Mouse (Mus musculus): Measurements from ENCODE around the gene Tigd3.
"Not testable (repeated sequence)": the region's sequence is repeated elsewhere in the genome, so short reads cannot be mapped to it uniquely, and the experiment has no call there.

The Tigd3 gene

DNA sequence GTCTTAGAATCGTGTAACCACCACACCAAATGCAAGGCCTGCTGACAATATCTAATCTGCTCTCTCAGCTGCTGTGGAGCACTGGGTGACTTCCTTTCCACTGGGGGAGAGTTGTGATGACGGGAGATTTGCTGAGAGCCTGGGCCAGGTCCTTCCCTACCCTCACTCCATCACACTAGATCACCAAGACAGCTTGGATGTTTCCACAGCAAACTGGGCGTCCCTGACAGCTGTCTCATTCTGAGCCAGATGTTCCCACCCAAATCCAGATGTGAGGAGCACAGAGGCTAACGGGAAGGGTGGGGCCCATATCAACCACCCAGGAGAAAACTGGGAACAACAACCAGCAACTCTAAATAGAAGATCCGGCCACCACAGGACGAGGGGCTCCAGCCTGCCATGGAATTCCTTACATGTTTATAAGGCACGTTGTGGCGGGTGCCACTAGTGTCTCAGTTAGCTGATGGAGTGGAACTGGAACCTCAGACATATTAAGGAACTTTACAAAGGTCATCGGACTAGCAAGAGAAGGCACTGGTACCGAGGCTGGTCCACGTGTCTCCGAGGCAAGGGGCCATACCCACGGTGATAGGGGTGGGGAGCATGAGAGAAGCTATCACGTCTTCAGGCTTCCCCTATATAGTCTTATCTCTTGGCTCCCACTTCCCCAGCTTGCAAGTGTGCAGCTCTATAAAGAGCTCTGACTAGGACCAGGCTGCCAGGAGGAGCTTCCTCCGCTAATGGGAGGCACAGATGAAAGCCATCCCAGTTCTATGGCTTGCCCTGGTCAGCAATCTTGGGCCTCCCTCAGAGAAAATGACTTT lies 28.4 kb upstream of the Tigd3 start:
- DNase-seq (ENCODE audit: low read depth, low spot score): no peak

DNA sequence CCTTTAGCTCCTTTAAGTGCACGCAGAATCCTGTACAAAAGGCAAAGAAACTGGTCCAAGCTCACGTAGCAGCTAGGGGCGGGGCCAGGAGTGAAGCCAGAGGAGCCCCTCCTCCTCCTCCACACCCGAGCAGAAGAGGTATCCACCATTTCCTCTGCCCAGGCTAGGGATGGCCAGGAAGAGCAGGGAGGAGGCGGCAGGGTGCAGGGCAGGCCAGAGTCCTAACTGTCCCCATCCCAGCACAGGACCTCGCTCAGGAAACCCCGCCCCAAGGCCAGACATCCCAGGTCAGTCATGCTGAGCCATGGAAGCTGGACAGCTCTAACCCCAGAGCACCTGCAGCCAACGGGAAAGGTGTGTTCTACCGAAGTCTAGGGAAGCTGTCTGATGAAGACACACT lies 27.8 kb upstream of the Tigd3 start:
- DNase-seq (ENCODE audit: low read depth, low spot score): no peak

DNA sequence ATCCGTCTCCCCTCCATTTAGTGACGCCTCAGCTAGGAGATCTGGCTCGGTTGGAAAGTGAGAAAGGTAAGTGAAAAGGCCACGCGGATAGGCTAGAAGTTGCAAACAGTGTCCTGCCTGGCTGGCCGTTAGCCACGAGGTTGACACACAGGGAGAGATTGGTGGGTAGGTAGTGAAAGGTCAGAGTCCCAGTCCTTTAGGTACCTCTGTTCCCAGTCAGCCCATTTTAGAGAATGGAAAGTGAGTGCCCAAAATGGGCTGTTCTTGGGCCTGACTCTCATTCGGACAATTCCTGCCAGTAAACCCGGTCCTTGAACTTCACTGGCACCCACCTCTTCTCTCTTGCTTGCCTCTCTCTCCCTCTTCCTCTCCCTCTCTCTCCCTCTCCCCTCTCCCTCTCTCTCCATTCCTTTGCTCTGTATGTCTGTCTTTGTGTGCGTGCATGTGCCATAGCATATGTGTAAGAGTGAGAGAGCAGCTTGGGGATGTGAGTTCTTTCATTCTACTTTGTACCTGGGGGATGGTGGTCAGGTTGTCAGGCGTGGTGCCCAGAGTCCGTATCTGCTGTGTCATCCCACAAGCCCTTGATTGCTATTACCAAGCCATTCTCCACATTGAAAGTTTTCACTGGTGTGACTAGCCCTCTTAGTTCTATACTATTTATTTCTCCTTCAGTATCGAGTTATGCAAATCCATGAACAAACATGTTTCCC lies 19.2 kb upstream of the Tigd3 start, which contains the start of gene Dpf2:
TSS of gene Dpf2 (minus strand) at position 4 of the 713 bp plus-strand sequence.
- DNase-seq (ENCODE audit: low read depth, low spot score): no peak

DNA sequence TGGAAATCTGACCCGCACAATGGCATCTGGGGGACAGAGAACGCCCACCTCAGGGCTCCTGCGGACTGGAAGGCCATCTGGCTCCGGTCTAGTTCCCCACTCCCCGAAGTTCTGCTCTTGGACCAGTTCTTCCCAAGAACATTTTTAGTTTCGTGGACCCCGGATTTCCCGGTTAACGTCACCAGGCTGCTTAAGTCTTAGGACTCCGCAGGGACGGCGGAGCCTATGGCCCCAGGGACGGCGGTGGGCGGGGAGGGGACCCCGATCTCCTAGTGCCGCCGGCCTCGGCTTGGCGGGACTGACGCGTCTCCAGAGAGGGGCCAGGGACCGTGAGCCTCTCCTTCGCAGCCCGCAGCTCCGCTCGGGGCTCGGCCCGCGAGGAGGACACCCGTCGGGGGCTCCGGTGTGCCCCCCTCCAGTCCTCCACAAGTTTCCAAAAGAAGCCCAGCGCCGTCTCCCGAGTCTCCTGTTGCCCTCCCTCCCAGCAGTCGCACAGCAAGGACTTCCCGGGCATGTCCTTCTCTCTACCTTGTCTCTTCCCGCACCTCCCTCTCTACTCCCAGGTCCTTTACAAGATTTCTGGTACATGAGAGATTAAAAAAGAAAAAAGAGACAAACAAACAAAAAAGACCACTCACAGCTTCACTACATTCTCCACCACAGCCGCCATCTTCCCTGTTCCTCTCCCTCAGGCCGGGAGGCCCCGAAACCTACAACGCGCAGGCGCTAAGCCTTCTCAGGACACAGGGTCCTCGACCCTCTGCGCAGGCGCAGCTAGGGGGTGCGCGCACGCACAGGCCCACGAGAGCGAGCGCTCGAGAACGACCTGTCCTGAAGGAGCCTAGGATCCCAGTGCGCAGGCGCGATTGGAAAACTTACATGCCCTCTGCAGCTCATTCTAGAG lies 18.4 kb upstream of the Tigd3 start:
- DNase-seq (ENCODE audit: low read depth, low spot score): peak; percentile 97

DNA sequence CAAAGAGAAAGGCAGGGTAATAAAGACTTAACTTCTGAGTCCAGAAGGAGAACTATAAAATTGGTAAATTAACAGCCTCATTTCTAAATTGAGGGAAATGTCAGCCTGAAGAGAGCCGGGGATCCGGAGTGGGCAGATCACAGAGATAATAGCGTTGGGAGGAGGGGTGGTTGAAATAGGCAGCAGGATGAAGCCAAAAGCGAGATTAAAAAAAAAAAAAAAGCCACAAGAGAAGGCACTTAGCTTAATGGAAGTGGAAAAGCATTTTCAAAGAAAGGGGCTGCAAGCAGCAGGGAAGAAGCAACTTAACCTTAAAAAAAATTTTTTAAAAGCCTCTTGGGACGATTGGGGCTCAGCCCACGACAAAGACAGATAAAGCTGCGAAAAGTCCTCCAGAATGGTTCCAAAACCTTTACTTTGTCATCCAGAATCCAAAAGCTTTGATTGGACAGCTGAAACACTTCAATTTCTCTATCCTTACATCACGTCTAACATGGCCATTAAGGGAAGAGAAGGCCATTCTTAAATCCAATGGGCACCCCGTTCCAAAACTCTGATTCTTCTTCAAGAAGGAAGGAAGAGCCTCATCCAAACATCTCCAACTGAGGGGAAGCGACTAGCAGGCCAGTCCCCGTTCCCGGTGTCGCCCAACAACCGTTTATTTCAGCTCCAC lies 17.6 kb upstream of the Tigd3 start:
- no peak for DNase-seq (ENCODE audit: low read depth, low spot score)

DNA sequence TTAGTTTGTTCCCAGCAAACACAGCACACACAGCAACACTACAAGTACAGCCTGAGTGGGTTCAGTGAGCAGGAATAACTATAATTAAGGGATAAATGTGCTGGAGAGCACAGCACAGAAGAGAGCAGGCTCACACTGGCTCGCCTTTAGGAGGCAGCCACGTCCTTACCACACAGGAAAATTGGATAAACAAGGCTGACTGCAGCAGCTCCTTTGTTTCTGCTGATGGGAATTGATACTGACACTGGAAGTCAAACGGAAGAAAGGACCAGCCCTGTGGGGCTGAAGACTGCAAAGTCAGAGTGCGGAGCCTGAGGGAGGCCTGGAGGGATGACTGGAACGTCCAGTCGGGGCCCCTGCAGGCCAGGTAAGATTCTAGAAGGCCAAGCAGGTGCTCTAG lies 16.3 kb upstream of the Tigd3 start:
- DNase-seq (ENCODE audit: low read depth, low spot score): no peak

DNA sequence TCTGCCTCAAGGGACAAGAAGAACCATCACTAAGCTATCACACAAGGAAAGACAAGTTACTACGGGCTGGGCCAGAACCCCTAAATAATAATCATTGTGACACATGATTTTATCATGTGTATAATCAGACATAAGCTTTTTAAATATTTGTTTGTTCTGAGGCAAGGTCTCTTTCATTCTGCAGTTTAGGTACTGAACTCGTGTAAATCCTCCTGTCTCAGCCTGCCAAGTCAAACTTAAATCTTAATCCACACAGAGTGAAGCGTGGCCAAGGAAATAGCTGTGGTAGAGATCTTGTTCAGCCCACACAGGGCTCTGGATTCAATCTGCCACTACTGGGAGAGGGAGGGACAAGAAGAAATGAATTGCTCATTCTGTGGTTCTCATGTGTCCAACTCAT lies 13.3 kb upstream of the Tigd3 start:
- no peak for DNase-seq (ENCODE audit: low read depth, low spot score)

DNA sequence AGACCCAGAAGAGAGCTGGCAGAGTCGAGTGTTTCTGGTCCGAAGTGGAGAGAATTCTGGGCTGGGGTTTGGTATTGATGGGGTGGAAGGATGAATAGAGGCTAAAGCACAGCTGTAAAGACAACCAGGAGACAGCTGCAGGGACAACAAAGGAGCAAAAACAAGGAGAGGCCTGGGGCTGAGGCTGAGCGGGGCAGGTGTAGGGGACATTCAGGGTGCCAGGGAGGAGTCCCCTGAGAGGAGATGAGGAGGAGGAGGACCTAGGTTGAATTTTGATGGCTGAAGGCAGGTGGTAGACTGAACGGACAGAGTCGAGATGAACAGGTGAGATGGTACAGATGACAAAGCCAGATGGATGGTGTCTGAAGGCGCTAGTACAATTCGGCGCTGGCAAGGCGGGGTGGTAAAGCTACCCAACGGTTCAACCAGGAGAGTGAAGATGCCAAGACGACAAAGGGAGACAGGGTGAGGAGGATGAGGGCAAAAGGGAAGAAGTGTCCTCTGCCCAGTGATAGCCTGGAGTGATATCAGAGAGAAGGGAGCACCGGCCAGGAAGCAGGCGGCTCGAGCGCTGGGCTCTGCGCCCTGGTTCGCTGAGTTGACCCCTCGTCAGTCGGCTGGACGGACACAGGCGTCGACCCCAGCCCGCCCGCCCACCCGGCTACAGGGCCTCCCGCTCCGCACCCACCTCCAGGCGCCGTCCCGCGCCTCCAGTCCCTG lies 507 bp downstream of the Tigd3 start:
- no peak for DNase-seq (ENCODE audit: low read depth, low spot score)

DNA sequence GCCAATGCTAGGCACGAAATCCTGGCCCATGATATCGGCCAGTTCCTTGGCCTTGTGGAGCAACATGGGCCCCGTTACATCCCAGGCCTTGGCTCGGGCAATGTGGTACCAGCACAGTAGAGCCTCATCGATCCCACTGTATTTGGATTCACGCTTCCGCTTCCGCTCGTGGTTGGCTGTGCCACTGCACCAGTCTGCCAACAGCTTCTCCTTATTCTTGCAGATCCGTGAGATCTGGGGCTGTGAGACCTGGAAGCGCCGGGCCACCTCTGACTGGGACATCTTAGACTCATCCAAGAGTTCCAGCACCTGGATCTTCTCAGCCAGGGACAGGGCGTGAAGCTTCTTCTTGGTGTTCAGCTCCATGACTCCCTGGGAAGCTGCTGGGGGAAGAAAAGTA lies 1.2 kb downstream of the Tigd3 start:
- DNase-seq (ENCODE audit: low read depth, low spot score): no peak

DNA sequence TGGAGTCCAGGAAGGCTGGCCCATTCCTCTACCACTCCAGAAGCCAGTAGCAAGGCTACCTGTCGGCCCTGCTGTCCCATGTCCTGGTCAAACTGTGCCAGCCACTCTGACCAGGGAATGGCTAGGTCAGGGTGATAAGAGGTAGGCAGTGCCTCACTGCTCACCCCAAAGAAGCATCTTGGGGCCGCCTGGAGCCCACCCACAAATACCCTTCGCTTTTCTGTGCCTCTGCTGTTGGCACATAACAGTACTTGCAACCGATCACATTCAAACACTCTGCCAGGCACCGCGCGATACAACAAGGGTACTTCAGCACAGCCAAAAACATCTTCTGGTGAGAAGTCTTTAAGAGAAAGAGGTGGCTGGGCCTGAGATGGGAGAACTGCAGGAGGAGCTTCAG lies 1.7 kb downstream of the Tigd3 start:
- no peak for DNase-seq (ENCODE audit: low read depth, low spot score)

DNA sequence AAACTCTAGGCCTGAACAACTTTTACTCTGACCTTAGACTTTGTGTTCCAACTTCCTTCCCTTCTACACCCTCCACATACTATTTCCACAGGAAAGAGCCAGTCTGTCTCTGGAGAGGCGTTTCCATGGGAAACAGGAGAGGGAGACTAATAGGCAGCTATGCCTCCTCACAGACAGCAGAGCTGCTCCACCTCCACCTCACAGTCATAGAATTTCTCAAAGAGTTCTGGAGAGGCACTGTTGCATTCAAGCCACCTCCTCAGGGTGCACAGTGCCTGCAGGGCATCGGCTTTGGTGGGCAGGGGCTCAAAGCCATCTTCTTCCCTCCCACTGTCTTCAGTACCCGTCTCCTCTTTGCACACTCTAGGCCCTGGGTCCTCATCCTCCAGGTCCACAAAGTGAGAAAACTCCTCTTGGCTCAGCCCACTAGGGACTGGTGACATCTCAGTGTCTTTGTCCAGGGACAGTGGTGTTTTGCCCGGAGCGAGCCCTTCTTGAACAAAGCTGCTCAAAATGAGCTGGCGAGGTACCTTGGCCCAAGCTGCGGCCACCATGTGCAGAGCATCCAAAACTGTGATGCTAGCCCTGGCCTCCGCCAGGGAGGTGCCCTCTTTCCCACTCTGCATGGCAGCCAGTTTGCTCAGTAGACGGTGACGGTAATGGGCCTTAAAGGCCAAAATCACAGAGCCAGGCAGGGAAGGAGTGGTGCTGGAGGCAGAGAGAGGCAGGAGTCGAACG lies 2.3 kb downstream of the Tigd3 start:
- no peak for DNase-seq (ENCODE audit: low read depth, low spot score)

DNA sequence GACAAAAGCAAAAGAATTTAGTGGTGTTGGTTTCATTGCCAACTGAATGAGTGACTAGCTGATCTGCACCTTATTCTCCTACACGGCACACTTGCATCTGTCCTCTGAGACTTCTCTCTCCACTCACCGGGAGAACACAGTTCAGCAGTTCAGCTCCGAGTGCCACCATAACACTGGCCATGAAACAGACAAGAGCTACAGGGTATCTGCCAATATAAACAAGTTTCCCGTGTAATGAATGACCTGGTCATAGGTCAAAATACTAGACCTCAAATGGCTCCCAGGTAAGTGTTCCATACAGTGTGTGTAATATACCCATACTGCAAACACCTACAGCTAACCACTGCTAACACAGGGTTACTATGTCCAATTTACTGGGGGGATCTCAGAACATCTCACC lies 4.7 kb downstream of the Tigd3 start:
- no peak for DNase-seq (ENCODE audit: low read depth, low spot score)

DNA sequence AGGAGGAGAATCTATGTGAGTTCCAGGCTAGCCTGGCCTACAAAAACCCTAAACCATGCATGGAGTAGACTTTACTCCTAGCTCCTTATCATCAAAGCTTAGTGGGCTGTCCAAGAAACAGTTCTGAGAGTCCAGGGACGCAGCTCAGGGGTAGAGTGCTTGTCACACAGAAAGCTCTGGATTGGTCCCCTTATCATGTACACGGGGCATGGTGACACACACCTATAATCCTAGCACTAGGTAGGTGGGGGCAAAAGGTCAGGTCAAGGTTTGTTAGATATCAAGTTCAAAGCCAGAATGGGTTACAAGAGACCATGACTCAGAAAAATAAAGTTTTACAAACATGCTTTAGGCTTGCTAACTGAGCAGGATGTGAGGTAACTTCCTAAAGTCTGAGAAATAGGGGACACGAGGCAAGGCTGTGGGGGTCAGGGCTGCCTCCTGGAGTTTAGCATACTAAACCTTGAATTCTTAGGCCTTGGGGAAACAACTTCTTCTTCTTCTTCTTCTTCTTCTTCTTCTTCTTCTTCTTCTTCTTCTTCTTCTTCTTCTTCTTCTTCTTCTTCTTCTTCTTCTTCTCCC lies 6.6 kb downstream of the Tigd3 start:
- no peak for DNase-seq (ENCODE audit: low read depth, low spot score)

DNA sequence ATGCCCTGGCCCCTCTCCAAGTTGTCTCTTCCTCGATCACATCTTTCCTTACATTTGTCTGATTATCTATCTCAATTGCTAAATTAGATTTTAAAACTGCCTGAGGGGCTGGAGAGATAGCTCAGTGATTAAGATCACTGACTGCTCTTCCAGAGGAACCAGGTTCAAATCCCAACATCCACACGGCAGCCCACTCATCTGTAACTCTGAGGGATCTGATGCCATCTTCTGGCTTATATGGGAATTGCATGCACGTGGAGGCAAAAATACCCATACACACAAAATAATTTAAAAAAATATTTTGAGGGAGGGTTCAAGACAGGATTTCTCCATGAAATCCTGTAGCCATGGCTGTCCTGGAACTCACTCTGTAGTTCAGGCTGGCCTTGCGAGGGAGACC lies 8.1 kb downstream of the Tigd3 start:
- DNase-seq (ENCODE audit: low read depth, low spot score): no peak

DNA sequence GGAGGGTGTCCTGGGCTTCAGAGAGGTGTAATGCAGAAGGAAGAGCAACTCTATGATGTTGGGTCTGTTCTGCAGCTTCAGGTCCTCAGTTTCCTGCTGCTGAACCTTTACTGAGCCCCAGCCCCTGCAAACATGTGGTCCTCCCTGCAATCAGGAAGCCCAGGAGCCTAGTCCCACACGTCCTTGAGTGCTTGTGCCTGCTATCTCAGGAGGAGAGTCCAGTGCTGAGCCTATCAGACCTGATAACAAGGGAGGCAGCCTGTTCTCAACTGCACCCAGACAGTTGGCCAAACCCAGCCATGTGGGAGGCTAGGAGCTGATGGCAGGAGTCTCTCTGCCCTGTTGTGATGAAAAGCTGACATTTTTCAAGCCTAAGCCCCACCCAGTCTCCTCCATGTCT lies 10.0 kb downstream of the Tigd3 start:
- DNase-seq (ENCODE audit: low read depth, low spot score): no peak

DNA sequence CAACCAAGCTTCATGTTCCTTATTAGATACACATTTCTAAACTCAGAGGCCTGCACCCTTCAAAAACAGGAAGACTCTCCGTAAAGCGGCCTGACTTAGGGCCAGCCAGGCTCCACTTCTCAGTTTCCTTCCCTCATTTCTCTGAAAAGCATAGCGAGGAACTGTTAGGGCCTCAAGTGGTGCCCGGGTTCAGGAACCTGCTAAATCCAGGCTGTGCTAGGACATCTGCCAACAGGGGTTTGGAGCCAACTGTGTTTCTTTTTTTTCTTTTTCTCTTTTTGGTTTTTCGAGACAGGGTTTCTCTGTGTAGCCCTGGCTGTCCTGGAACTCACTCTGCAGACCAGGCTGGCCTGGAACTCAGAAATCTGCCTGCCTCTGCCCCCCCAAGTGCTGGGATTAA lies 11.9 kb downstream of the Tigd3 start:
- DNase-seq (ENCODE audit: low read depth, low spot score): not testable (repeated sequence)

DNA sequence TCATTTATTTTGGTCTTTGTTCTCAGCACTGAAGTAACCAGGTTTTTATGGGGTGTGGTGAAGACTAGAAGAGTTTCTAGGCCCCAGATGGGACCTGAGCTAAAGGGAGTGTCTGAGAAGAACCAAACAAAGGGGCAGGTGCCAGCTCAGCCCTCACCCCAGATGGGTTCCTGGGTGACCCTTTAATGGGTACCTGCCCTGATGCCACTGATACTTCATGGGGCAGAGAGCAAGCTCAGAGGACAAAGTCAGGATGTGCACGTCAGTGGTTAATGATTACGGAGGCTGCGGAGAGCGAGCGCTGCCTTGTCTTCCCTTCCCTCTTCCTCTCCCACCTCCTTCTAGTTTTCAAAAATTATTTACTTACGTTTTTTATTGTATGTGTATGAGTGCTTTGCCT lies 12.8 kb downstream of the Tigd3 start:
- DNase-seq (ENCODE audit: low read depth, low spot score): no peak

DNA sequence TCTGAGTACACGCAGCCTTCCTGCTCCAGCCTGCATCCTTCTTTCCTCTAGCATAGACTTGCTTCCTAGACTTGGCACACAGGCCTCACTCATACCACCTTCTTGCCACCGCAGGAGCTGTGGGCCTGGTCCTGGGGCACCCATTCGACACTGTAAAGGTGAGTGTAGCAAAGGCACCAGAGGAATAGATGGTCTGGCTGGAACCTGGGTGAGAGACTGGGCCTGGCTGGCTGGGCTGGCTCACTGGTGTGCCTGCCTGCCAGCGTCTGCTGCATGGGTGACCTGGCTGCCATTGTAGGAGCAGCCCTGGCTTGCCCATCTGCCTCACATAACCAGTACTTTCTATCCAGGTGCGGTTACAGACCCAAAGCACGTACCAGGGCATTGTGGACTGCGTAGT lies 14.2 kb downstream of the Tigd3 start:
- DNase-seq (ENCODE audit: low read depth, low spot score): no peak

DNA sequence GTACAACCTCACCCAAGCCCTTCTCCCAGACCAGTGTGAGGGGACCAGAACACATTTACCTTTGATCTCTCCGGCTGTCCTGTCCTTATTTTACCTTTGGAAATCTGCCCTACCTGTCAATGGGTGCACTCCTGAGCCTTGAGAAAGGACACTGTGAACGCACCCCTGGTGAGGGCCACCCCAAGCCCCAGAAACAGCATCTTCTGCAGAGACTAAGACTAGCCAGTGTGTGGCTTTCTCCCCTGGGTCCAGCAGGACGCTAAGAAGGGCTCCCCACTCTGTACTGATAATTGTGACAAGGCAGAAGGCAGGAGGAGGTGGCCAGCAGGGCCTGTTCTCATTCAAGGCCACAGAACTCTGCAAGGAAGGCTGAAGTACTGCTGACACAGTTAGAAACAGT lies 15.0 kb downstream of the Tigd3 start:
- no peak for DNase-seq (ENCODE audit: low read depth, low spot score)

DNA sequence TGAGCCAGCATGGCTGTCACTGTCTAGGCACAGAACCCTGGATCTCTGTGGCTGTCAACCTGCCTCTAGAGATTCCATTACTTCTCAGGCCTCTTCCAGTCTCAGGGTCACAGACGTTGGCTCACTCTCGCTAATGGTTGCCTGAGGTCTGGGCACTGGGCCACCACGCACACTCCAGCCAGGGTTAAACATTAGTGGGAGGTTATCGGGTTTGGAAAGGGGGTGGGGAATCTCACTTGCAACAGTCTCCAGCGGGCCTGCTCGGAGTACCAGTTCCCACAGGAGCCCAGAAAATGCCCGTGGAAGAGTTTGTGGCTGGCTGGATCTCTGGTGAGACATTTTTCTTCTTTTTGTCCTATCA lies 15.6 kb downstream of the Tigd3 start:
- no peak for DNase-seq (ENCODE audit: low read depth, low spot score)
